Mouse (Mus musculus) urinary bladder, postnatal 0 days (tissue): ENCODE data around the gene Nap1l3. TPM values are rescaled to one million over a fixed set of nuclear protein-coding genes. Genes with fewer than 3 reads are reported as not detected.

Experiments used
- polyA plus RNA-seq: library from polyadenylated mRNA; unstranded; fragments of >200 nt; fragmentation: Nextera tagmentation; extraction: Ambion mirVana; gene quantifications from 2 replicates; pipeline ENCODE4 v1.2.1, GENCODE M21; 2015

Nap1l3 gene
- 1.9 and 3.2 TPM in 2 replicates for polyA plus RNA-seq

DNA sequence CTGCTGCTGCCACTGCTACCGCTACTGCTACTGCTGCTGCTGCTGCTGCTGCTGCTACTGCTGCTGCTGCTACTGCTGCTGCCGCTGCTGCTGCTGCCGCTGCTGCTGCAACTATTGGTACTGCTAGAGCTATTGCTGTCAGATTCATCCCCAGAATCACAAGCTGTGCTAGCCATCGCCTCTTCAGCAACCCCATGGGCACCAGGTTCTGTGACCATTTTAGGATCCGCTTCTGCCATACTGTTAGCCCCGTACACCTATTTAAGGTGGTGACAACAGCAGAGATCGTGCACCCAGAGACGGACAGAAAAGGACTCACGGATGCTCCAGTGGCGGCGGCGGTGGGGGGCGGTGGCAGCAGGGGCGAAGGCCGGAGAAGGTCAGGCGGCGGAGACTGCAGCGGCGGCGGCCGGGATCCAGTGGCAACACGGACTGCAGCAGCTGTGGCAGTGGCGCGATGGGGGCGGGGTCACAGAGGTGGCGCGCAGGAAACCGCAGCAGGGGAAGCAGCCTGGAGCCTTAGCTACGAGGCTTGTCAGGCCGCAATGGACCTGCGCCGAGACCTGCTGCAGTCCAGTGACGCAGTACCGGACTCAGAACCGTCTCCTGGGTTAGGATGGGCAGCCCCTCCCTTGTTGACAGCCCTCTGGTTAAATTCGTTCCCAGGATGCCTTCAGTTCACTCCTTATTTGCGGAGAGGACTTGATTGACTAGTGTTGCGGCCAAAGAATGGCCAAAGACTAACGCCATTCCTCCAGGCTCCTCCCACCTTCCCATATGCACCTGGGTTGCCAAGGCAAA is at the start of gene Nap1l3:
Gene Nap1l3 (minus strand): TSS at position 621 of the 801 bp plus-strand sequence.

